Mouse (Mus musculus) adrenal gland, adult 18-20 months (tissue): ENCODE measurements around the gene Efna3. TPM values are rescaled to one million over a fixed set of nuclear protein-coding genes. Genes with fewer than 3 reads are reported as not detected.
A peak's percentile ranks its signal among the peaks of the same experiment; 100 is the strongest.

Source experiments
- DNase-seq, 2 experiments: peaks; one replicate each; pipeline ENCODE4 v3.0.0; 2021 to 2022; ENCODE audit warnings: low spot score in 2 of 2
- long read RNA-seq, 2 experiments: library from polyadenylated mRNA; stranded (forward); transcript quantifications; one replicate each; pipeline ENCODE4 v2.0.0; 2021
- total RNA-seq, 2 experiments: library from RNA; stranded (reverse); gene quantifications; 1 replicate in 1 of 2; 2 replicates in 1 of 2; pipeline ENCODE4 v1.2.3; 2021

Efna3 gene
- total RNA-seq: under 1 TPM in 1 of 2 experiments, not detected in 1; 0.42 TPM
- long read RNA-seq, experiment 1, partial matches to known transcripts: 0 of 1 reads
- long read RNA-seq, experiment 1, other reads (novel, unspliced or antisense): 0 of 1 reads
- long read RNA-seq, experiment 2, partial matches to known transcripts: 1 of 2 reads
- long read RNA-seq, experiment 2, other reads (novel, unspliced or antisense): 1 of 2 reads

GRCm38 (mm10) chr3:89322514-89323165 lies at the start of gene Efna3:
TSS of gene Efna3 (minus strand) at chr3:89322965.
- peak; percentile 75 to 76 for DNase-seq

- no peak for DNase-seq
Observed at GRCm38 (mm10) chr3:89367338-89367737, 44.6 kb upstream of the Efna3 start.

- DNase-seq: no peak
Observed at GRCm38 (mm10) chr3:89365486-89366414, 43.0 kb upstream of the Efna3 start.

GRCm38 (mm10) chr3:89365153-89365485 lies 42.4 kb upstream of the Efna3 start, which contains the start of gene Dcst1:
TSS of gene Dcst1 (minus strand) at chr3:89365253.
- no peak for DNase-seq

- DNase-seq: no peak
Observed at GRCm38 (mm10) chr3:89364631-89365030, 41.9 kb upstream of the Efna3 start.

GRCm38 (mm10) chr3:89361675-89362074 lies 38.9 kb upstream of the Efna3 start, which contains the start of gene Dcst2:
TSS of gene Dcst2 (plus strand) at chr3:89361975.
- DNase-seq: no peak

- DNase-seq: no peak
Observed at GRCm38 (mm10) chr3:89360237-89360636, 37.5 kb upstream of the Efna3 start.

GRCm38 (mm10) chr3:89359630-89360029 lies 36.9 kb upstream of the Efna3 start:
- no peak for DNase-seq

GRCm38 (mm10) chr3:89356029-89356428 lies 33.3 kb upstream of the Efna3 start:
- no peak for DNase-seq

GRCm38 (mm10) chr3:89355512-89355902 lies 32.7 kb upstream of the Efna3 start:
- no peak for DNase-seq

- peak; percentile 90 to 94 for DNase-seq
Observed at GRCm38 (mm10) chr3:89354816-89355511, 32.2 kb upstream of the Efna3 start.

- DNase-seq: no peak
Observed at GRCm38 (mm10) chr3:89351271-89351670, 28.5 kb upstream of the Efna3 start.

- peak; percentile 90 to 92 for DNase-seq
Observed at GRCm38 (mm10) chr3:89349869-89350501, 27.2 kb upstream of the Efna3 start, which contains the start of gene Adam15. TSS of gene Adam15 (minus strand) at chr3:89349996.

- DNase-seq: peak; percentile 50 to 59
Observed at GRCm38 (mm10) chr3:89348911-89349868, 26.4 kb upstream of the Efna3 start.

GRCm38 (mm10) chr3:89347916-89348315 lies 25.2 kb upstream of the Efna3 start:
- no peak for DNase-seq

- DNase-seq: no peak
Observed at GRCm38 (mm10) chr3:89346815-89347540, 24.2 kb upstream of the Efna3 start.

- DNase-seq: no peak
Observed at GRCm38 (mm10) chr3:89343279-89343678, 20.5 kb upstream of the Efna3 start.

GRCm38 (mm10) chr3:89341794-89342193 lies 19.0 kb upstream of the Efna3 start:
- no peak for DNase-seq

GRCm38 (mm10) chr3:89340465-89340864 lies 17.7 kb upstream of the Efna3 start:
- peak; percentile 77 to 79 for DNase-seq
